Mouse (Mus musculus) gastrocnemius, postnatal 36 days (tissue): ENCODE measurements around the gene Nln. TPM values are rescaled to one million over a fixed set of nuclear protein-coding genes. Genes with fewer than 3 reads are reported as not detected.

Experiments used
- DNase-seq, 2 experiments: peaks; one replicate each; pipeline ENCODE4 v3.0.0; 2022
- intact Hi-C: fragments of 180-260 bp; cut with DNase I; formaldehyde crosslinking; loops from one replicate; pipeline ENCODE4 v1.15.1; 2025
- total RNA-seq, 2 experiments: library from RNA; stranded (reverse); gene quantifications; 2 replicates each; pipeline ENCODE4 v1.2.3; 2021

Nln gene
- total RNA-seq, 2 experiments from 2014 or later = 6.9 to 8.2 TPM

- no peak for DNase-seq
- intact Hi-C loops = loop anchor here (5.0 kb wide), 1 partner anchor 38 kb away; no protein-coding TSS in a partner anchor
These were observed 84.3 kb downstream of the Nln start for GRCm38 (mm10) chr13:104024856-104025709.

GRCm38 (mm10) chr13:104024275-104024674 is 85.1 kb downstream of the Nln start:
- no peak for DNase-seq
- intact Hi-C loops = loop anchor here (5.0 kb wide), 1 partner anchor 37 kb away; no protein-coding TSS in a partner anchor

GRCm38 (mm10) chr13:104023356-104023911 is 86.0 kb downstream of the Nln start:
- no peak for DNase-seq
- intact Hi-C loops = loop anchor here (5.0 kb wide), 1 partner anchor 36 kb away; no protein-coding TSS in a partner anchor

- no peak for DNase-seq
- intact Hi-C loops = no loop called here
These were observed 90.8 kb downstream of the Nln start for GRCm38 (mm10) chr13:104018466-104019076.

- intact Hi-C loops = no loop called here
- no peak for DNase-seq
These were observed 93.9 kb downstream of the Nln start for GRCm38 (mm10) chr13:104015246-104016105.

GRCm38 (mm10) chr13:104014038-104014437 is 95.4 kb downstream of the Nln start:
- intact Hi-C loops = no loop called here
- DNase-seq = no peak

- intact Hi-C loops = no loop called here
- DNase-seq = no peak
These were observed 96.0 kb downstream of the Nln start for GRCm38 (mm10) chr13:104013380-104013779.

- no peak for DNase-seq
- intact Hi-C loops = no loop called here
These were observed 97.1 kb downstream of the Nln start for GRCm38 (mm10) chr13:104012214-104012833.

- intact Hi-C loops = no loop called here
- no peak for DNase-seq
These were observed 98.1 kb downstream of the Nln start for GRCm38 (mm10) chr13:104011289-104011688.

- intact Hi-C loops = no loop called here
- no peak for DNase-seq
These were observed 104.1 kb downstream of the Nln start for GRCm38 (mm10) chr13:104005231-104005845.

- intact Hi-C loops = no loop called here
- DNase-seq = no peak
These were observed 115.3 kb downstream of the Nln start for GRCm38 (mm10) chr13:103994085-103994455.

GRCm38 (mm10) chr13:103993142-103994084 is 116.0 kb downstream of the Nln start:
- DNase-seq = no peak

GRCm38 (mm10) chr13:103986660-103987059 is 122.8 kb downstream of the Nln start:
- DNase-seq = no peak
- intact Hi-C loops = loop anchor here (5.0 kb wide), 1 partner anchor 36 kb away; no protein-coding TSS in a partner anchor

More at GRCm38 (mm10) chr13:103993142-103994084, 116.0 kb downstream of the Nln start:
- intact Hi-C loops = no loop called here

GRCm38 (mm10) chr13:103985510-103986278 is 123.7 kb downstream of the Nln start:
- intact Hi-C loops = loop anchor here (5.0 kb wide), 1 partner anchor 37 kb away; no protein-coding TSS in a partner anchor
- DNase-seq = no peak

GRCm38 (mm10) chr13:103982376-103982775 is 127.0 kb downstream of the Nln start:
- intact Hi-C loops = no loop called here
- DNase-seq = no peak

GRCm38 (mm10) chr13:103980414-103980813 is 129.0 kb downstream of the Nln start:
- intact Hi-C loops = no loop called here
- DNase-seq = no peak

- peak; percentile 32 to 35 for DNase-seq
- intact Hi-C loops = no loop called here
These were observed 131.0 kb downstream of the Nln start for GRCm38 (mm10) chr13:103978286-103978866.
